Mouse (Mus musculus) neural tube, embryonic 12.5 days (tissue): ENCODE results near the gene Ddhd1. TPM values are rescaled to one million over a fixed set of nuclear protein-coding genes. Genes with fewer than 3 reads are reported as not detected.

Experiments
- ATAC-seq: fragments of 200-750 bp; cut with Nextera tagmentation; 2 replicates; pipeline ENCODE4 v1.8.0; 2017; ENCODE audit warnings: low read depth, mild to moderate bottlenecking, moderate TSS enrichment, moderate library complexity; ENCODE audit not compliant: low FRiP score
- H3K27ac ChIP-seq: fragments of 300-500 bp; sonication (generic); 2 replicates; pipeline ENCODE4 v1.5.1; 2016
- H3K27me3 ChIP-seq: fragments of 300-500 bp; sonication (generic); replicated peaks from 2 replicates; pipeline ENCODE4 v1.6.1; 2016; ENCODE audit warnings: mild to moderate bottlenecking
- H3K36me3 ChIP-seq: fragments of 300-500 bp; sonication (generic); 2 replicates; pipeline ENCODE4 v1.6.1; 2016; ENCODE audit warnings: mild to moderate bottlenecking
- H3K4me1 ChIP-seq: fragments of 300-500 bp; sonication (generic); 2 replicates; pipeline ENCODE4 v1.6.1; 2016
- H3K4me2 ChIP-seq: fragments of 300-500 bp; sonication (generic); replicated peaks from 2 replicates; pipeline ENCODE4 v1.6.1; 2016; ENCODE audit warnings: mild to moderate bottlenecking
- H3K4me3 ChIP-seq: fragments of 300-500 bp; sonication (generic); 2 replicates; pipeline ENCODE4 v1.5.1; 2016
- H3K9ac ChIP-seq: fragments of 300-500 bp; sonication (generic); 2 replicates; pipeline ENCODE4 v1.6.1; 2016; ENCODE audit warnings: mild to moderate bottlenecking
- H3K9me3 ChIP-seq: fragments of 300-500 bp; sonication (generic); 2 replicates; pipeline ENCODE4 v1.6.1; 2016; ENCODE audit warnings: mild to moderate bottlenecking
- WGBS: fragments of 180-500 bp; shearing (Covaris S2); methylation state at CpG from one replicate; pipeline ENCODE4 v1.1.7; 2016; 5-methylcytosine and 5-hydroxymethylcytosine counted together
- polyA plus RNA-seq: library from polyadenylated mRNA; unstranded; fragments of >200 nt; fragmentation: Nextera tagmentation; extraction: Ambion mirVana; gene quantifications from 2 replicates; pipeline ENCODE4 v1.2.1, GENCODE M21; 2016

Gene Ddhd1
- polyA plus RNA-seq, 1 experiment from 2014 or later, result 23.3 TPM

- Histone ChIP-seq H3K9me3 (no peaks in the 10 kb centered on the region), H3K36me3 (no peaks in the 10 kb centered on the region), H3K27me3 (no peaks in the 10 kb centered on the region), H3K4me3 (no peak overlapping the region), H3K9ac (no peak overlapping the region), H3K4me1 (peaks cover 18% of the 10 kb centered on the region), H3K4me2 (no peak overlapping the region), H3K27ac (no peak overlapping the region)
- 78% methylated on average over 5 of the region's 5 CpGs for WGBS
- no peak for ATAC-seq
These were observed 15.1 kb downstream of the Ddhd1 start for GRCm38 (mm10) chr14:45642795-45643194.

DNA sequence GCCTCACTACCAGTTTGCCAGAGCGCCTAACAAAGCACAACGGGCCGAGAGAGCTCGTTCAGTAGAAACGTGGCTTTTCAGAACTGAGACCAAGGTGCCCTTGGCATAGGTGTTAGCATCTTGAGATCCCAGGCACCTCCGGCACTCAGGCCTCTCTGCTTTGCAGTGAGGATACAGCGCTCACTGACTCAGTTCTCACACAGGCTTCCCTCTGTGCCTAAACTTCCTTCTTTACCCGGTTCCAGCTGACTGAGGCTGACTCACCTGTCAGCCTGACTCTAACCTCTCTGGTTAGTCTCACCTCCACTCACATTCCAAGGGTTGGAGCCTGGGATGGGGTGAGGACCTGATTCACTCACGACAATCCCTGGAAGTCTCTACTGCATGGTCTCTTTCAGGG, 15.7 kb downstream of the Ddhd1 start:
- no peak for ATAC-seq
- WGBS, result 85% methylated on average over 9 of the region's 9 CpGs

DNA sequence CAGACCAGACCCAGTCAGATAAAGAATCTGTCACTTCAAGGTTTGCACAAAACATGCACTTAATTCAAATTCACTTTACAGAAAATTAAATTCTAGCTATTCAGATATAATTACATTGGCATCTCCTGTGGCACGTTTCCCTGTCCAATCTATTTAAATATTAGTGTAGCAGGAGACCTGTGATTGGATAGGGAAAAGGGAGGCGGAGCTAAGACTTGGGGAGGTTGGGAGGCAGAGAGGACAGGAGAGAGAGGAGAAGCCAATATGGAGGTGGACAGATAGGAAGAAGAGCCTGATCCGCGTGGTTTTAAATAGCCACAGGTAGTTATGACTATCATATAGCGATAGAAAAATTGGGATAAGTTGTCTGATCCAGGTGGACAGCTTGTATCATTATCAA, 19.2 kb downstream of the Ddhd1 start:
- ATAC-seq, result no peak
- peaks cover 6% of the 10 kb centered on the region; the same call in 1 of the 2 replicates for H3K4me1 ChIP-seq
- no peak overlapping the region for H3K9ac ChIP-seq
- H3K4me2 ChIP-seq, result no peak overlapping the region
- H3K27ac ChIP-seq, result no peak overlapping the region
- H3K4me3 ChIP-seq, result no peak overlapping the region
- no peaks in the 10 kb centered on the region for H3K27me3 ChIP-seq
- 73% methylated on average over 5 of the region's 5 CpGs for WGBS
- no peaks in the 10 kb centered on the region for H3K36me3 ChIP-seq
- H3K9me3 ChIP-seq, result no peaks in the 10 kb centered on the region

More for the DNA sequence above, 15.7 kb downstream of the Ddhd1 start:
- H3K36me3 ChIP-seq, result no peaks in the 10 kb centered on the region
- H3K4me3 ChIP-seq, result no peak overlapping the region
- no peak overlapping the region for H3K4me2 ChIP-seq
- no peaks in the 10 kb centered on the region for H3K9me3 ChIP-seq
- H3K9ac ChIP-seq, result no peak overlapping the region
- H3K27ac ChIP-seq, result 0 out of 2 replicates have a peak overlapping the region, but pooled peaks have one; percentile 10
- H3K27me3 ChIP-seq, result no peaks in the 10 kb centered on the region
- peaks cover 18% of the 10 kb centered on the region for H3K4me1 ChIP-seq

- ATAC-seq, result no peak
- Histone ChIP-seq H3K4me1 (no peaks in the 10 kb centered on the region), H3K9me3 (no peaks in the 10 kb centered on the region), H3K27ac (no peak overlapping the region), H3K4me2 (no peak overlapping the region), H3K9ac (no peak overlapping the region), H3K36me3 (no peaks in the 10 kb centered on the region), H3K27me3 (no peaks in the 10 kb centered on the region), H3K4me3 (no peak overlapping the region)
- 97% methylated on average over 1 of the region's 1 CpGs for WGBS
These were observed 22.4 kb downstream of the Ddhd1 start for GRCm38 (mm10) chr14:45635496-45635895.

- Histone ChIP-seq H3K27ac (no peak overlapping the region), H3K4me3 (no peak overlapping the region), H3K27me3 (no peaks in the 10 kb centered on the region), H3K36me3 (no peaks in the 10 kb centered on the region), H3K4me2 (no peak overlapping the region), H3K4me1 (no peaks in the 10 kb centered on the region), H3K9me3 (no peaks in the 10 kb centered on the region), H3K9ac (no peak overlapping the region)
- WGBS, result 86% methylated on average over 4 of the region's 4 CpGs
- no peak for ATAC-seq
These were observed 25.0 kb downstream of the Ddhd1 start for GRCm38 (mm10) chr14:45632756-45633537.

DNA sequence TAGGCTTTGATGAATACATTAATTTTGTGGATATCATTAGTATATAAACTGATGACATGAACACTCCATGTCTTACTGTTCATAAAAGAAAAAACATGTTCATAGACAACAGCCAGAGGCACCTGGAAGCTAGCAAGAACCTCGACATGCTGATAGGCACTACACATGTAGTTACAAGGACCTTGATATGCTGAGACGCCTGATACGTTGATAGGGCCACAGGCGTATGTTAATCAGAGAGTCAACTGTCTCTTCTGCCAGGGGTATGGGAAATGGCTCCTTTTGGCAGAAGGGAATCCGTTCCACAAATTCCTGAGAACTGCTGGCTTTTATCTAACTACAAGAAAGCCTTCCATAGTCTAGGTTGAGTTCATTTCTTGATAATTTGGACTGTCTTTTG, 27.4 kb downstream of the Ddhd1 start:
- H3K27me3 ChIP-seq, result no peaks in the 10 kb centered on the region
- H3K4me1 ChIP-seq, result no peaks in the 10 kb centered on the region
- H3K4me2 ChIP-seq, result no peak overlapping the region
- no peak overlapping the region for H3K9ac ChIP-seq
- H3K4me3 ChIP-seq, result no peak overlapping the region
- no peaks in the 10 kb centered on the region for H3K9me3 ChIP-seq
- no peaks in the 10 kb centered on the region; the same call in 1 of the 2 replicates for H3K36me3 ChIP-seq
- no peak overlapping the region for H3K27ac ChIP-seq
- 89% methylated on average over 5 of the region's 5 CpGs for WGBS
- ATAC-seq, result no peak

DNA sequence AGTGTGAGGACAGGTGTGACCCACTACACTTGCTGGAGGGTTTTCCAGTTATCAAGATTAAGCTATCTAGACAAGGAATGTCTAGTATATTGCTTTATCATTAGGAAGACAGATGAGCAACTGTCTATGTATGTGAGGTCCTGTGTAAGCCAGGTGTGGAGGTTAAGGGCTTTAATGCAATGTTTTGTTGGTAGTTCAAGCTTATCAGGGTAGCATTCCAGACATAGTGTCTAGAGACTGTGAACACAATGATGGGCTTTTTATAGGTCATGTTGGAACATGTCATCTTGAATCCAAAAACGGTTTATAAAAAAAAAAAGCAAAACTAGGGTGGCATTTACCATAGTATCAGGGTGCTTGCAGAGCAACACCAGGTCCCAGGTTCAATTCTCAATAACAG, 28.0 kb downstream of the Ddhd1 start:
- H3K9me3 ChIP-seq, result no peaks in the 10 kb centered on the region
- H3K27ac ChIP-seq, result no peak overlapping the region
- no peaks in the 10 kb centered on the region; the same call in 1 of the 2 replicates for H3K36me3 ChIP-seq
- ATAC-seq, result no peak
- H3K4me1 ChIP-seq, result no peaks in the 10 kb centered on the region
- H3K9ac ChIP-seq, result no peak overlapping the region
- H3K4me2 ChIP-seq, result no peak overlapping the region
- 79% methylated on average over 1 of the region's 1 CpGs for WGBS
- no peak overlapping the region for H3K4me3 ChIP-seq
- H3K27me3 ChIP-seq, result no peaks in the 10 kb centered on the region

- Histone ChIP-seq H3K36me3 (peaks cover 33% of the 10 kb centered on the region), H3K4me2 (no peak overlapping the region), H3K4me1 (no peaks in the 10 kb centered on the region), H3K27me3 (no peaks in the 10 kb centered on the region), H3K9me3 (no peaks in the 10 kb centered on the region), H3K27ac (no peak overlapping the region), H3K9ac (no peak overlapping the region), H3K4me3 (no peak overlapping the region)
- no peak for ATAC-seq
- WGBS, result 70% methylated on average over 6 of the region's 6 CpGs
These were observed 39.6 kb downstream of the Ddhd1 start for GRCm38 (mm10) chr14:45618351-45618750.

GRCm38 (mm10) chr14:45616526-45616925, 41.4 kb downstream of the Ddhd1 start:
- no peak overlapping the region for H3K27ac ChIP-seq
- no peaks in the 10 kb centered on the region for H3K9me3 ChIP-seq
- no peak overlapping the region for H3K4me3 ChIP-seq
- H3K36me3 ChIP-seq, result peaks cover 43% of the 10 kb centered on the region
- ATAC-seq, result no peak
- no peak overlapping the region for H3K9ac ChIP-seq
- H3K4me1 ChIP-seq, result no peaks in the 10 kb centered on the region
- no peak overlapping the region for H3K4me2 ChIP-seq
- no peaks in the 10 kb centered on the region for H3K27me3 ChIP-seq
- 97% methylated on average over 5 of the region's 5 CpGs for WGBS

DNA sequence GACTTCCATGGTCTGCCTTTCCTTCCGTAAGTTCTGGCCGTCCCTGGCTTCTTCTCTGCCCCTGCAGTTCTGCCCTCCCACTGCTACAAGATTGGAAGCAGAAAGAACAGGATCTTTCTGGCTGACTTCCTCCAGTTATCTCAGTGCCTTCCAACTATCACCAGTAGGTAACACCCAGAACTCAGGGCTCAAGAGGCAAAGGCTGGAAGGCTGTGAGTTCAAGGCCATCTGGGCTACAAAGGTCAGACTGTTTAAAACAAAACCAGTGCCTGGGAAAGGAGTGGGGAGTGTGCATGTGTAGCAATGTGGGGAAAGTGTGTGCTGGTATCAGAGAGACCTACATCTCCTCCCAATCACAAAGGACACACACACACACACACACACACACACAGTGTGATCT, 42.2 kb downstream of the Ddhd1 start:
- Histone ChIP-seq H3K4me2 (no peak overlapping the region), H3K4me3 (no peak overlapping the region), H3K27me3 (no peaks in the 10 kb centered on the region), H3K36me3 (peaks cover 43% of the 10 kb centered on the region), H3K9ac (no peak overlapping the region), H3K27ac (no peak overlapping the region), H3K4me1 (no peaks in the 10 kb centered on the region), H3K9me3 (no peaks in the 10 kb centered on the region)
- no peak for ATAC-seq
- 86% methylated on average over 2 of the region's 2 CpGs for WGBS

GRCm38 (mm10) chr14:45614822-45615221, 43.1 kb downstream of the Ddhd1 start:
- no peak overlapping the region for H3K27ac ChIP-seq
- no peaks in the 10 kb centered on the region for H3K9me3 ChIP-seq
- H3K4me1 ChIP-seq, result no peaks in the 10 kb centered on the region
- no peak for ATAC-seq
- no peaks in the 10 kb centered on the region for H3K27me3 ChIP-seq
- WGBS, result 62% methylated on average over 4 of the region's 4 CpGs
- H3K36me3 ChIP-seq, result peaks cover 48% of the 10 kb centered on the region
- no peak overlapping the region for H3K9ac ChIP-seq
- no peak overlapping the region for H3K4me2 ChIP-seq
- no peak overlapping the region for H3K4me3 ChIP-seq

DNA sequence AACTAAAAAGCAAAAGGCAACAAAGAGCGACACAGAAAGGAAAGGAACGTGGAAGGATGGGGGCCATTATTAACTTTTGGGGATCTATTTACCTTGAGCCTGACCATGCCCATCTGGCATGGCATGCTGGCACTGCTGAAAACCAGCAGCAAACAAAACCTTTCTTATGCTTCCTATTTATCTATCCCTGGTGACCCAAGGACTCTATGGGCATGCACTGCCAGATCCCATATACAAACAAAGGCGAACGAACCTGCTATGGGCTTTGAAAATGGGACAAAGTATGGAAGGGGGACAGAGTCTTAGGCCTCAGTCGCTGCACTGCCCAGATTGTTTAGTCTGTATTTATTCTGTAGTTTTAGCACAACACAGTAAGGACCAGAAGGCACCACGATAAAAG, 43.5 kb downstream of the Ddhd1 start:
- Histone ChIP-seq H3K9me3 (no peaks in the 10 kb centered on the region), H3K4me3 (no peak overlapping the region), H3K36me3 (peaks cover 50% of the 10 kb centered on the region), H3K4me1 (no peaks in the 10 kb centered on the region), H3K27me3 (no peaks in the 10 kb centered on the region), H3K9ac (no peak overlapping the region), H3K4me2 (no peak overlapping the region), H3K27ac (no peak overlapping the region)
- no peak for ATAC-seq
- 87% methylated on average over 6 of the region's 6 CpGs for WGBS

- no peaks in the 10 kb centered on the region for H3K9me3 ChIP-seq
- WGBS, result 88% methylated on average over 7 of the region's 7 CpGs
- peaks cover 55% of the 10 kb centered on the region for H3K36me3 ChIP-seq
These were observed 46.3 kb downstream of the Ddhd1 start for GRCm38 (mm10) chr14:45611654-45612053.

More at GRCm38 (mm10) chr14:45611654-45612053, 46.3 kb downstream of the Ddhd1 start:
- Histone ChIP-seq H3K4me3 (no peak overlapping the region), H3K9ac (no peak overlapping the region), H3K27ac (no peak overlapping the region), H3K4me1 (no peaks in the 10 kb centered on the region), H3K4me2 (no peak overlapping the region), H3K27me3 (no peaks in the 10 kb centered on the region)
- no peak for ATAC-seq
